Mouse (Mus musculus): ENCODE data around the gene Amigo1. TPM values are rescaled to one million over a fixed set of nuclear protein-coding genes. Genes with fewer than 3 reads are reported as not detected.
A peak's percentile ranks its signal among the peaks of the same experiment; 100 is the strongest.
"Not testable (repeated sequence)": the region's sequence is repeated elsewhere in the genome, so short reads cannot be mapped to it uniquely, and the experiment has no call there.

Gene Amigo1
- total and polyA plus RNA-seq, 2 experiments from 2014 or later: 12.2 to 35.5 TPM

GRCm38 (mm10) chr3:108237474-108238102 is 51.5 kb downstream of the Amigo1 start:
- not testable (repeated sequence) for H3K4me2 ChIP-seq (ENCODE audit: low read depth, low read length, poor library complexity, severe bottlenecking); H3K4me3 ChIP-seq (ENCODE audit: low read depth, low read length); H3K36me3 ChIP-seq (ENCODE audit: insufficient read depth, low read length); H3K9me3 ChIP-seq (ENCODE audit: low read length); H3K4me1 ChIP-seq (ENCODE audit: insufficient read depth, low read length); H3K27me3 ChIP-seq (ENCODE audit: insufficient read depth, low read length); H3K27ac ChIP-seq (ENCODE audit: low read depth, low read length); ATAC-seq (ENCODE audit: low FRiP score); DNase-seq (ENCODE audit: low spot score); H3K9ac ChIP-seq (replicated peaks; ENCODE audit: low read length, poor library complexity, severe bottlenecking)
- peak; percentile 27 for TF ChIP-seq CTCF (IDR thresholded peaks at IDR 0.05)
- WGBS: 84% methylated on average over 4 of the region's 4 CpGs

GRCm38 (mm10) chr3:108241243-108241839 is 55.2 kb downstream of the Amigo1 start:
- no peak overlapping the region for H3K4me3 ChIP-seq (ENCODE audit: low read depth, low read length)
- no peak overlapping the region for H3K4me2 ChIP-seq (ENCODE audit: low read depth, low read length, poor library complexity, severe bottlenecking)
- no peaks in the 10 kb centered on the region for H3K27me3 ChIP-seq (ENCODE audit: insufficient read depth, low read length)
- no peaks in the 10 kb centered on the region for H3K9me3 ChIP-seq (ENCODE audit: low read length)
- H3K27ac ChIP-seq (ENCODE audit: low read depth, low read length): no peak overlapping the region
- no peaks in the 10 kb centered on the region for H3K4me1 ChIP-seq (ENCODE audit: insufficient read depth, low read length)
- DNase-seq (ENCODE audit: low spot score) (no peak), ATAC-seq (ENCODE audit: low FRiP score) (no peak)
- WGBS: 85% methylated on average over 3 of the region's 3 CpGs
- no peaks in the 10 kb centered on the region for H3K36me3 ChIP-seq (ENCODE audit: insufficient read depth, low read length)
- TF ChIP-seq CTCF (IDR thresholded peaks at IDR 0.05): no peak
- no peak overlapping the region for H3K9ac ChIP-seq (replicated peaks; ENCODE audit: low read length, poor library complexity, severe bottlenecking)

Other genes with a start within 250 kb of the Amigo1 start
- gene Gstm6, start 242.6 kb upstream of the Amigo1 start, total RNA-seq (2014; rRNA removed): 16.7 and 25.5 TPM in 2 replicates
- gene Gstm6, start 242.6 kb upstream of the Amigo1 start, polyA plus RNA-seq (2015; fragmentation: Nextera tagmentation; extraction: Ambion mirVana): 27.2 and 31.6 TPM in 2 replicates
- not detected in 2 replicates for gene Gstm3, start 217.1 kb upstream of the Amigo1 start, total RNA-seq (2014; rRNA removed)
- not detected in 2 replicates for gene Gstm3, start 217.1 kb upstream of the Amigo1 start, polyA plus RNA-seq (2015; fragmentation: Nextera tagmentation; extraction: Ambion mirVana)
- 8.5 and 10.2 TPM in 2 replicates for gene Gstm2, start 199.9 kb upstream of the Amigo1 start, total RNA-seq (2014; rRNA removed)
- gene Gstm2, start 199.9 kb upstream of the Amigo1 start, polyA plus RNA-seq (2015; fragmentation: Nextera tagmentation; extraction: Ambion mirVana): 13.0 and 14.8 TPM in 2 replicates
- gene Gstm1, start 168.4 kb upstream of the Amigo1 start, total RNA-seq (2014; rRNA removed): 105 and 142 TPM in 2 replicates
- gene Gstm1, start 168.4 kb upstream of the Amigo1 start, polyA plus RNA-seq (2015; fragmentation: Nextera tagmentation; extraction: Ambion mirVana): 293 and 371 TPM in 2 replicates
- gene Gstm4, start 141.4 kb upstream of the Amigo1 start, total RNA-seq (2014; rRNA removed): 4.1 and 4.5 TPM in 2 replicates
- 25.6 and 25.9 TPM in 2 replicates for gene Gstm4, start 141.4 kb upstream of the Amigo1 start, polyA plus RNA-seq (2015; fragmentation: Nextera tagmentation; extraction: Ambion mirVana)
- gene Ampd2, start 99.7 kb upstream of the Amigo1 start, total RNA-seq (2014; rRNA removed): 58.4 and 79.8 TPM in 2 replicates
- gene Ampd2, start 99.7 kb upstream of the Amigo1 start, polyA plus RNA-seq (2015; fragmentation: Nextera tagmentation; extraction: Ambion mirVana): 58.8 and 60.0 TPM in 2 replicates
- gene Gnat2, start 93.5 kb upstream of the Amigo1 start, total RNA-seq (2014; rRNA removed): 0.28 TPM in 1 of 2 replicates, not detected in the other
- gene Gnat2, start 93.5 kb upstream of the Amigo1 start, polyA plus RNA-seq (2015; fragmentation: Nextera tagmentation; extraction: Ambion mirVana): 0.26 and 0.28 TPM in 2 replicates
- gene Gnai3, start 40.2 kb upstream of the Amigo1 start, total RNA-seq (2014; rRNA removed): 70.8 and 97.2 TPM in 2 replicates
- 87.4 and 93.6 TPM in 2 replicates for gene Gnai3, start 40.2 kb upstream of the Amigo1 start, polyA plus RNA-seq (2015; fragmentation: Nextera tagmentation; extraction: Ambion mirVana)
- 12.2 and 12.8 TPM in 2 replicates for gene Gpr61, start 31.5 kb upstream of the Amigo1 start, total RNA-seq (2014; rRNA removed)
- 7.8 and 8.4 TPM in 2 replicates for gene Gpr61, start 31.5 kb upstream of the Amigo1 start, polyA plus RNA-seq (2015; fragmentation: Nextera tagmentation; extraction: Ambion mirVana)
- gene Cyb561d1, start 14.9 kb downstream of the Amigo1 start, total RNA-seq (2014; rRNA removed): 3.7 and 4.9 TPM in 2 replicates
- 3.5 and 4.0 TPM in 2 replicates for gene Cyb561d1, start 14.9 kb downstream of the Amigo1 start, polyA plus RNA-seq (2015; fragmentation: Nextera tagmentation; extraction: Ambion mirVana)
- gene Atxn7l2, start 24.6 kb downstream of the Amigo1 start, total RNA-seq (2014; rRNA removed): 22.5 and 24.9 TPM in 2 replicates
- 16.1 and 19.3 TPM in 2 replicates for gene Atxn7l2, start 24.6 kb downstream of the Amigo1 start, polyA plus RNA-seq (2015; fragmentation: Nextera tagmentation; extraction: Ambion mirVana)
- 0.42 and 0.55 TPM in 2 replicates for gene Sypl2, start 40.3 kb downstream of the Amigo1 start, total RNA-seq (2014; rRNA removed)
- 0.10 and 0.17 TPM in 2 replicates for gene Sypl2, start 40.3 kb downstream of the Amigo1 start, polyA plus RNA-seq (2015; fragmentation: Nextera tagmentation; extraction: Ambion mirVana)
- gene Psma5, start 70.6 kb downstream of the Amigo1 start, total RNA-seq (2014; rRNA removed): 93.3 and 102 TPM in 2 replicates
- gene Psma5, start 70.6 kb downstream of the Amigo1 start, polyA plus RNA-seq (2015; fragmentation: Nextera tagmentation; extraction: Ambion mirVana): 221 and 224 TPM in 2 replicates
- gene Sort1, start 97.7 kb downstream of the Amigo1 start, total RNA-seq (2014; rRNA removed): 68.4 and 80.3 TPM in 2 replicates
- 11.2 and 12.7 TPM in 2 replicates for gene Sort1, start 97.7 kb downstream of the Amigo1 start, polyA plus RNA-seq (2015; fragmentation: Nextera tagmentation; extraction: Ambion mirVana)
- gene Mybphl, start 178.6 kb downstream of the Amigo1 start, total RNA-seq (2014; rRNA removed): not detected in 2 replicates
- 0.13 TPM in 1 of 2 replicates, not detected in the other for gene Mybphl, start 178.6 kb downstream of the Amigo1 start, polyA plus RNA-seq (2015; fragmentation: Nextera tagmentation; extraction: Ambion mirVana)
- gene Psrc1, start 197.5 kb downstream of the Amigo1 start, total RNA-seq (2014; rRNA removed): 4.8 and 5.6 TPM in 2 replicates
- 1.8 and 3.2 TPM in 2 replicates for gene Psrc1, start 197.5 kb downstream of the Amigo1 start, polyA plus RNA-seq (2015; fragmentation: Nextera tagmentation; extraction: Ambion mirVana)
- 68.5 and 83.4 TPM in 2 replicates for gene Celsr2, start 229.2 kb downstream of the Amigo1 start, total RNA-seq (2014; rRNA removed)
- gene Celsr2, start 229.2 kb downstream of the Amigo1 start, polyA plus RNA-seq (2015; fragmentation: Nextera tagmentation; extraction: Ambion mirVana): 19.0 and 24.4 TPM in 2 replicates

All from midbrain, postnatal 0 days (tissue).